Mouse (Mus musculus): ENCODE results near the gene Prkaca. TPM values are rescaled to one million over a fixed set of nuclear protein-coding genes. Genes with fewer than 3 reads are reported as not detected.

The Prkaca gene
- polyA plus RNA-seq, 1 experiment from 2014 or later = 215 TPM

GRCm38 (mm10) chr8:83955106-83955957 lies 17.5 kb upstream of the Prkaca start, which contains the start of the genes Gm10644 and Asf1b:
Gene Gm10644 (minus strand): TSS chr8:83955205.
Gene Asf1b (plus strand): TSS chr8:83955507.
- H3K4me3 ChIP-seq = peak within 1 kb of the TSS; percentile 66
- no peaks in the 10 kb centered on the region for H3K9me3 ChIP-seq
- no peaks in the 10 kb centered on the region for H3K36me3 ChIP-seq
- peak within 1 kb of the TSS; percentile 93 for H3K4me2 ChIP-seq (replicated peaks)
- no peaks in the 10 kb centered on the region for H3K27me3 ChIP-seq (replicated peaks)
- under 1% methylated on average over 75 of the region's 75 CpGs for WGBS
- peak within 1 kb of the TSS; percentile 62 for H3K9ac ChIP-seq
- no peak within 1 kb of the TSS for H3K27ac ChIP-seq
- peaks cover 14% of the 10 kb centered on the region for H3K4me1 ChIP-seq
- peak; percentile 100 for ATAC-seq (ENCODE audit: low FRiP score, low read depth)

GRCm38 (mm10) chr8:83955958-83956218 lies 16.9 kb upstream of the Prkaca start:
- Histone ChIP-seq H3K4me2 (replicated peaks) (peak overlapping the region; percentile 93), H3K4me3 (peak overlapping the region; percentile 66), H3K9me3 (no peaks in the 10 kb centered on the region), H3K36me3 (no peaks in the 10 kb centered on the region), H3K27me3 (replicated peaks) (no peaks in the 10 kb centered on the region), H3K9ac (peak overlapping the region; percentile 62), H3K4me1 (peaks cover 14% of the 10 kb centered on the region), H3K27ac (no peak overlapping the region)
- WGBS = under 1% methylated on average over 15 of the region's 15 CpGs
- no peak; the same call in 1 of the 2 replicates for ATAC-seq (ENCODE audit: low FRiP score, low read depth)

GRCm38 (mm10) chr8:83956789-83957188 lies 16.0 kb upstream of the Prkaca start:
- H3K4me1 ChIP-seq = peaks cover 14% of the 10 kb centered on the region
- no peak overlapping the region for H3K9ac ChIP-seq
- 39% methylated on average over 1 of the region's 1 CpGs for WGBS
- H3K36me3 ChIP-seq = no peaks in the 10 kb centered on the region
- H3K4me2 ChIP-seq (replicated peaks) = peak overlapping the region; percentile 93
- H3K27me3 ChIP-seq (replicated peaks) = no peaks in the 10 kb centered on the region
- no peak for ATAC-seq (ENCODE audit: low FRiP score, low read depth)
- H3K27ac ChIP-seq = no peak overlapping the region
- no peaks in the 10 kb centered on the region for H3K9me3 ChIP-seq
- H3K4me3 ChIP-seq = peak overlapping the region; percentile 66; the same call in 1 of the 2 replicates

- WGBS = 94% methylated on average over 5 of the region's 5 CpGs
- no peaks in the 10 kb centered on the region for H3K9me3 ChIP-seq
- no peak for ATAC-seq (ENCODE audit: low FRiP score, low read depth)
- no peak overlapping the region for H3K4me2 ChIP-seq (replicated peaks)
- H3K27me3 ChIP-seq (replicated peaks) = no peaks in the 10 kb centered on the region
- H3K9ac ChIP-seq = no peak overlapping the region
- H3K4me1 ChIP-seq = no peaks in the 10 kb centered on the region
- H3K4me3 ChIP-seq = no peak overlapping the region
- no peak overlapping the region for H3K27ac ChIP-seq
- peaks cover 21% of the 10 kb centered on the region for H3K36me3 ChIP-seq
These were observed 8.6 kb upstream of the Prkaca start for GRCm38 (mm10) chr8:83964015-83964765.

- Histone ChIP-seq H3K4me3 (no peak overlapping the region), H3K4me2 (replicated peaks) (no peak overlapping the region), H3K27me3 (replicated peaks) (no peaks in the 10 kb centered on the region), H3K9ac (no peak overlapping the region), H3K9me3 (no peaks in the 10 kb centered on the region), H3K4me1 (no peaks in the 10 kb centered on the region), H3K36me3 (peaks cover 30% of the 10 kb centered on the region), H3K27ac (no peak overlapping the region)
- ATAC-seq (ENCODE audit: low FRiP score, low read depth) = no peak
- WGBS = 97% methylated on average over 7 of the region's 7 CpGs
These were observed 5.1 kb upstream of the Prkaca start for GRCm38 (mm10) chr8:83967701-83968100.

- Histone ChIP-seq H3K9me3 (no peaks in the 10 kb centered on the region), H3K27me3 (replicated peaks) (no peaks in the 10 kb centered on the region), H3K36me3 (peaks cover 23% of the 10 kb centered on the region), H3K4me2 (replicated peaks) (no peak overlapping the region), H3K27ac (no peak overlapping the region), H3K4me1 (peaks cover 17% of the 10 kb centered on the region), H3K9ac (no peak overlapping the region), H3K4me3 (no peak overlapping the region)
- WGBS = 93% methylated on average over 4 of the region's 4 CpGs
- no peak for ATAC-seq (ENCODE audit: low FRiP score, low read depth)
These were observed 1.7 kb upstream of the Prkaca start for GRCm38 (mm10) chr8:83971121-83971520.

- Histone ChIP-seq H3K4me3 (peak overlapping the region; percentile 96; the same call in 1 of the 2 replicates), H3K4me1 (peaks cover 17% of the 10 kb centered on the region), H3K4me2 (replicated peaks) (peak overlapping the region; percentile 98), H3K27ac (no peak overlapping the region), H3K9ac (no peak overlapping the region; the same call in 1 of the 2 replicates), H3K36me3 (peaks cover 23% of the 10 kb centered on the region), H3K9me3 (no peaks in the 10 kb centered on the region), H3K27me3 (replicated peaks) (no peaks in the 10 kb centered on the region)
- no peak for ATAC-seq (ENCODE audit: low FRiP score, low read depth)
- WGBS = 78% methylated on average over 6 of the region's 6 CpGs
These were observed 1.1 kb upstream of the Prkaca start for GRCm38 (mm10) chr8:83971661-83972060.

GRCm38 (mm10) chr8:83973161-83974031 lies 603 bp downstream of the Prkaca start:
- Histone ChIP-seq H3K36me3 (peaks cover 19% of the 10 kb centered on the region), H3K4me1 (peaks cover 33% of the 10 kb centered on the region), H3K4me3 (peak overlapping the region; percentile 96), H3K9me3 (no peaks in the 10 kb centered on the region), H3K4me2 (replicated peaks) (peak overlapping the region; percentile 98), H3K9ac (peak overlapping the region; percentile 96), H3K27ac (0 out of 2 replicates have a peak overlapping the region, but pooled peaks have one; percentile 58), H3K27me3 (replicated peaks) (no peaks in the 10 kb centered on the region)
- WGBS = 4% methylated on average over 33 of the region's 37 CpGs
- ATAC-seq (ENCODE audit: low FRiP score, low read depth) = peak; percentile 60

GRCm38 (mm10) chr8:83974521-83974920 lies 1.7 kb downstream of the Prkaca start:
- H3K4me1 ChIP-seq = peaks cover 33% of the 10 kb centered on the region
- H3K4me2 ChIP-seq (replicated peaks) = peak overlapping the region; percentile 98
- WGBS = 88% methylated on average over 4 of the region's 4 CpGs
- no peaks in the 10 kb centered on the region for H3K9me3 ChIP-seq
- no peak overlapping the region for H3K4me3 ChIP-seq
- 0 out of 2 replicates have a peak overlapping the region, but pooled peaks have one; percentile 96 for H3K9ac ChIP-seq
- peaks cover 11% of the 10 kb centered on the region; the same call in 1 of the 2 replicates for H3K36me3 ChIP-seq
- no peak overlapping the region for H3K27ac ChIP-seq
- H3K27me3 ChIP-seq (replicated peaks) = no peaks in the 10 kb centered on the region
- ATAC-seq (ENCODE audit: low FRiP score, low read depth) = no peak

- Histone ChIP-seq H3K36me3 (peaks cover 18% of the 10 kb centered on the region), H3K9me3 (no peaks in the 10 kb centered on the region), H3K4me3 (no peak overlapping the region), H3K4me1 (peaks cover 33% of the 10 kb centered on the region), H3K27ac (no peak overlapping the region), H3K27me3 (replicated peaks) (no peaks in the 10 kb centered on the region), H3K4me2 (replicated peaks) (no peak overlapping the region), H3K9ac (no peak overlapping the region)
- 94% methylated on average over 4 of the region's 4 CpGs for WGBS
- no peak for ATAC-seq (ENCODE audit: low FRiP score, low read depth)
These were observed 3.4 kb downstream of the Prkaca start for GRCm38 (mm10) chr8:83976101-83976630.

- peaks cover 33% of the 10 kb centered on the region for H3K4me1 ChIP-seq
- no peak overlapping the region for H3K4me2 ChIP-seq (replicated peaks)
- no peak overlapping the region for H3K4me3 ChIP-seq
- H3K9me3 ChIP-seq = no peaks in the 10 kb centered on the region
- H3K36me3 ChIP-seq = peaks cover 25% of the 10 kb centered on the region
- no peak overlapping the region for H3K9ac ChIP-seq
- 91% methylated on average over 5 of the region's 5 CpGs for WGBS
- no peak for ATAC-seq (ENCODE audit: low FRiP score, low read depth)
- no peaks in the 10 kb centered on the region for H3K27me3 ChIP-seq (replicated peaks)
- no peak overlapping the region for H3K27ac ChIP-seq
These were observed 4.1 kb downstream of the Prkaca start for GRCm38 (mm10) chr8:83976779-83977350.
